In genomic region chr2:43561209-43561608, GRCm38 (mm10) we compare ENCODE assay signal across 31 mouse cellular contexts. TPM values are rescaled to one million over a fixed set of nuclear protein-coding genes. Genes with fewer than 3 reads are reported as not detected.
"Had no signal": no experiment of that assay in that cellular context is flagged by ENCODE, and none has a peak within 500 bp of the region (broad histone marks: within the 10 kb centered on the region; RNA-seq: fewer than 3 reads in every experiment).

No protein-coding gene starts in this region.

- H3K27me3 ChIP-seq: heart, embryonic 13.5 days; heart, embryonic 15.5 days; hindbrain, embryonic 13.5 days; hindbrain, embryonic 15.5 days; kidney, embryonic 15.5 days; limb, embryonic 12.5 days had no signal

- H3K27ac ChIP-seq: gastrocnemius, adult 2 months; heart, adult 2 months; heart, embryonic 13.5 days; heart, embryonic 15.5 days; hindbrain, embryonic 13.5 days; hindbrain, embryonic 15.5 days; hindbrain, postnatal 0 days; kidney, embryonic 15.5 days; kidney, postnatal 0 days; limb, embryonic 12.5 days had no signal

- H3K9me3 ChIP-seq: heart, embryonic 13.5 days; heart, embryonic 15.5 days; hindbrain, embryonic 13.5 days; hindbrain, embryonic 15.5 days; kidney, embryonic 15.5 days; limb, embryonic 12.5 days had no signal

- H3K4me3 ChIP-seq: gastrocnemius, adult 2 months; heart, adult 2 months; heart, embryonic 13.5 days; heart, embryonic 15.5 days; hindbrain, embryonic 13.5 days; hindbrain, embryonic 15.5 days; kidney, embryonic 15.5 days; limb, embryonic 12.5 days had no signal

- DNase-seq: gastrocnemius, adult 2 months; gastrocnemius, postnatal 10 days; gastrocnemius, postnatal 25 days; heart, adult 11 months; heart, adult 2 months; heart, postnatal 14 days; heart, postnatal 36 days; kidney, adult 11 months; kidney, adult 2 months; kidney, adult 9 months; kidney, postnatal 14 days; kidney, postnatal 36 days; layer of hippocampus, adult 9-11 months; layer of hippocampus, postnatal 36 days; left cerebral cortex, postnatal 4 days; liver had no signal

- H3K36me3 ChIP-seq: heart, embryonic 13.5 days; heart, embryonic 15.5 days; hindbrain, embryonic 13.5 days; hindbrain, embryonic 15.5 days; kidney, embryonic 15.5 days; limb, embryonic 12.5 days had no signal

- H3K4me2 ChIP-seq: heart, embryonic 11.5 days; heart, embryonic 13.5 days; heart, embryonic 15.5 days; hindbrain, embryonic 13.5 days; hindbrain, embryonic 15.5 days; kidney, embryonic 15.5 days; limb, embryonic 12.5 days had no signal

- H3K4me1 ChIP-seq: heart, embryonic 13.5 days; heart, embryonic 15.5 days; hindbrain, embryonic 13.5 days; hindbrain, embryonic 15.5 days; kidney, embryonic 15.5 days; limb, embryonic 12.5 days had no signal

- H3K9ac ChIP-seq: heart, embryonic 13.5 days; heart, embryonic 15.5 days; hindbrain, embryonic 13.5 days; hindbrain, embryonic 15.5 days; kidney, embryonic 15.5 days; limb, embryonic 12.5 days had no signal

- ATAC-seq: hindbrain, postnatal 0 days; intestine, embryonic 16.5 days had no signal

RNA-seq across cellular contexts. Expression of gene Kynu, which starts 6.1 kb away (rescaled TPM):
- total RNA-seq: gastrocnemius, adult 2 months; gastrocnemius, postnatal 10 days; gastrocnemius, postnatal 25 days; gastrocnemius, postnatal 4 days; heart, postnatal 14 days; heart, postnatal 36 days; hindbrain, postnatal 0 days; layer of hippocampus, adult 18-20 months; layer of hippocampus, postnatal 14 days; layer of hippocampus, postnatal 36 days; left cerebral cortex, adult 18-20 months had no signal
- polyA plus RNA-seq: heart, embryonic 11.5 days; heart, postnatal 0 days had no signal
